Mouse (Mus musculus): ENCODE results near the gene Avpr2.

DNA sequence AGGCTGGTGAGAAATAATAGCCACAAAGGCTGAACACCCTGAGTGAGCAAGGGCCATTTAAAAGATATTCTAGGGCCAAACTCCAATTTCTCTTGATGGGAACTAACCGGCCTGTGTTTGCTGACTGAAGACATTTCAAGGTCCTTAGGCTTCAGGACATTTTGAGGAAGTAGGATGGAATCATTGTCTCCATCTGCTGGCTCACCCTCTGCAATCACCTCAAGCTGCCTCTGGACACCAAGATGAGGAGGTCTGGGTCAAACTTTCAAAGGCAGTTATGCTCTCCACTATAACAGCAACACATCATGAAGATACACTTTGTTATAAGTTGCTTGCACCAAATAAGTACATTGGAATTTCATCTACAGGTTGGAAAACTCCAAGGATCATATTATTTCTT lies 18.1 kb downstream of the Avpr2 start:
- TF ChIP-seq CTCF (IDR thresholded peaks at IDR 0.05; ENCODE audit: extremely low read depth, insufficient read depth, insufficient read length, insufficient replicate concordance) (no peak), POLR2A (IDR thresholded peaks at IDR 0.05; ENCODE audit: low read depth, low read length) (no peak)
